ENCODE assay signal across 27 mouse cellular contexts in genomic region chr4:47520076-47520475, GRCm38 (mm10).
"Had no signal": no experiment of that assay in that cellular context is flagged by ENCODE, and none has a peak within 500 bp of the region (broad histone marks: within the 10 kb centered on the region; RNA-seq: fewer than 3 reads in every experiment).

No protein-coding gene starts in this region.

- H3K9me3 ChIP-seq: heart, embryonic 15.5 days; hindbrain, embryonic 10.5 days; hindbrain, embryonic 13.5 days; hindbrain, embryonic 15.5 days; kidney, embryonic 15.5 days; limb, embryonic 13.5 days; limb, embryonic 15.5 days; liver, embryonic 12.5 days had no signal

- H3K4me2 ChIP-seq: heart, embryonic 11.5 days; heart, embryonic 13.5 days; heart, embryonic 15.5 days; hindbrain, embryonic 13.5 days; hindbrain, embryonic 15.5 days; kidney, embryonic 15.5 days; limb, embryonic 13.5 days; limb, embryonic 15.5 days; liver, embryonic 12.5 days had no signal

- H3K4me1 ChIP-seq: heart, embryonic 15.5 days; kidney, embryonic 15.5 days; limb, embryonic 13.5 days; limb, embryonic 15.5 days; liver, embryonic 12.5 days had no signal

- H3K4me3 ChIP-seq: gastrocnemius, adult 2 months; heart, adult 2 months; heart, embryonic 13.5 days; heart, embryonic 15.5 days; hindbrain, embryonic 10.5 days; hindbrain, embryonic 13.5 days; hindbrain, embryonic 15.5 days; kidney, embryonic 15.5 days; limb, embryonic 13.5 days; limb, embryonic 15.5 days; liver, embryonic 12.5 days had no signal

- H3K36me3 ChIP-seq: heart, embryonic 13.5 days; heart, embryonic 15.5 days; hindbrain, embryonic 10.5 days; hindbrain, embryonic 13.5 days; hindbrain, embryonic 15.5 days; kidney, embryonic 15.5 days; limb, embryonic 13.5 days; limb, embryonic 15.5 days; liver, embryonic 12.5 days had no signal

- DNase-seq: gastrocnemius, adult 2 months; gastrocnemius, postnatal 10 days; gastrocnemius, postnatal 25 days; heart, adult 2 months; heart, postnatal 14 days; heart, postnatal 36 days; kidney, adult 11 months; kidney, adult 2 months; kidney, adult 9 months; kidney, postnatal 14 days; kidney, postnatal 36 days; layer of hippocampus, adult 9-11 months; layer of hippocampus, postnatal 36 days; left cerebral cortex, postnatal 4 days had no signal

- H3K27ac ChIP-seq: gastrocnemius, adult 2 months; heart, adult 2 months; heart, embryonic 13.5 days; heart, embryonic 15.5 days; hindbrain, embryonic 10.5 days; hindbrain, embryonic 13.5 days; hindbrain, embryonic 15.5 days; hindbrain, postnatal 0 days; kidney, embryonic 15.5 days; kidney, postnatal 0 days; limb, embryonic 13.5 days; limb, embryonic 15.5 days; liver, embryonic 12.5 days had no signal

- H3K27me3 ChIP-seq: heart, embryonic 15.5 days; hindbrain, embryonic 13.5 days; hindbrain, embryonic 15.5 days; kidney, embryonic 15.5 days; limb, embryonic 13.5 days; limb, embryonic 15.5 days; liver, embryonic 12.5 days had no signal

- ATAC-seq: hindbrain, postnatal 0 days; intestine, embryonic 16.5 days; liver, embryonic 12.5 days had no signal

- H3K9ac ChIP-seq: heart, embryonic 13.5 days; heart, embryonic 15.5 days; hindbrain, embryonic 13.5 days; hindbrain, embryonic 15.5 days; kidney, embryonic 15.5 days; limb, embryonic 13.5 days; limb, embryonic 15.5 days; liver, embryonic 12.5 days had no signal
